Mouse (Mus musculus): ENCODE measurements around the gene Nup93. TPM values are rescaled to one million over a fixed set of nuclear protein-coding genes. Genes with fewer than 3 reads are reported as not detected.

Nup93 gene
- polyA plus RNA-seq, 1 experiment from 2014 or later = 18.2 TPM

GRCm38 (mm10) chr8:94192926-94193325, 21.4 kb upstream of the Nup93 start:
- Histone ChIP-seq H3K36me3 (replicated peaks; ENCODE audit: insufficient read depth, low read length) (no peaks in the 10 kb centered on the region), H3K9ac (replicated peaks) (no peak overlapping the region), H3K4me1 (ENCODE audit: insufficient read depth) (peaks cover 14% of the 10 kb centered on the region), H3K27me3 (ENCODE audit: insufficient read depth, low read length) (no peaks in the 10 kb centered on the region), H3K27ac (ENCODE audit: low read depth) (no peak overlapping the region), H3K4me2 (ENCODE audit: low read depth, low read length) (no peak overlapping the region), H3K4me3 (ENCODE audit: low read depth, low read length) (no peak overlapping the region), H3K9me3 (ENCODE audit: low read length) (no peaks in the 10 kb centered on the region)
- DNase-seq (no peak), ATAC-seq (no peak)
- TF ChIP-seq EP300 (IDR thresholded peaks at IDR 0.05; ENCODE audit: low read depth) (no peak), CTCF (IDR thresholded peaks at IDR 0.05; ENCODE audit: low read depth) (no peak)
- 75% methylated on average over 1 of the region's 1 CpGs for WGBS (ENCODE audit: insufficient replicate concordance)

GRCm38 (mm10) chr8:94194591-94195223, 19.7 kb upstream of the Nup93 start:
- no peaks in the 10 kb centered on the region for H3K27me3 ChIP-seq (ENCODE audit: insufficient read depth, low read length)
- H3K9me3 ChIP-seq (ENCODE audit: low read length) = no peaks in the 10 kb centered on the region
- peaks cover 14% of the 10 kb centered on the region for H3K4me1 ChIP-seq (ENCODE audit: insufficient read depth)
- TF ChIP-seq EP300 (IDR thresholded peaks at IDR 0.05; ENCODE audit: low read depth) (no peak), CTCF (IDR thresholded peaks at IDR 0.05; ENCODE audit: low read depth) (no peak)
- H3K9ac ChIP-seq (replicated peaks) = no peak overlapping the region
- DNase-seq = no peak
- no peak overlapping the region for H3K27ac ChIP-seq (ENCODE audit: low read depth)
- WGBS (ENCODE audit: insufficient replicate concordance) = 82% methylated on average over 7 of the region's 7 CpGs
- no peaks in the 10 kb centered on the region for H3K36me3 ChIP-seq (replicated peaks; ENCODE audit: insufficient read depth, low read length)
- H3K4me2 ChIP-seq (ENCODE audit: low read depth, low read length) = no peak overlapping the region
- no peak overlapping the region for H3K4me3 ChIP-seq (ENCODE audit: low read depth, low read length)
- ATAC-seq = no peak

GRCm38 (mm10) chr8:94199202-94199869, 15.0 kb upstream of the Nup93 start:
- peak; percentile 45; the same call in 1 of the 2 replicates for ATAC-seq
- Histone ChIP-seq H3K9me3 (ENCODE audit: low read length) (no peaks in the 10 kb centered on the region), H3K9ac (replicated peaks) (no peak overlapping the region), H3K27ac (ENCODE audit: low read depth) (no peak overlapping the region), H3K4me3 (ENCODE audit: low read depth, low read length) (no peak overlapping the region), H3K4me1 (ENCODE audit: insufficient read depth) (no peaks in the 10 kb centered on the region), H3K36me3 (replicated peaks; ENCODE audit: insufficient read depth, low read length) (no peaks in the 10 kb centered on the region), H3K27me3 (ENCODE audit: insufficient read depth, low read length) (no peaks in the 10 kb centered on the region), H3K4me2 (ENCODE audit: low read depth, low read length) (no peak overlapping the region)
- TF ChIP-seq EP300 (IDR thresholded peaks at IDR 0.05; ENCODE audit: low read depth) (no peak), CTCF (IDR thresholded peaks at IDR 0.05; ENCODE audit: low read depth) (peak; percentile 92)
- 45% methylated on average over 10 of the region's 10 CpGs for WGBS (ENCODE audit: insufficient replicate concordance)
- peak; percentile 74 for DNase-seq

GRCm38 (mm10) chr8:94204043-94204442, 10.3 kb upstream of the Nup93 start:
- no peak overlapping the region for H3K4me3 ChIP-seq (ENCODE audit: low read depth, low read length)
- no peaks in the 10 kb centered on the region for H3K27me3 ChIP-seq (ENCODE audit: insufficient read depth, low read length)
- H3K27ac ChIP-seq (ENCODE audit: low read depth) = no peak overlapping the region
- H3K36me3 ChIP-seq (replicated peaks; ENCODE audit: insufficient read depth, low read length) = no peaks in the 10 kb centered on the region
- TF ChIP-seq CTCF (IDR thresholded peaks at IDR 0.05; ENCODE audit: low read depth) (no peak), EP300 (IDR thresholded peaks at IDR 0.05; ENCODE audit: low read depth) (no peak)
- WGBS (ENCODE audit: insufficient replicate concordance) = 62% methylated on average over 3 of the region's 3 CpGs
- H3K4me1 ChIP-seq (ENCODE audit: insufficient read depth) = no peaks in the 10 kb centered on the region
- DNase-seq = no peak
- no peak overlapping the region for H3K9ac ChIP-seq (replicated peaks)
- no peaks in the 10 kb centered on the region for H3K9me3 ChIP-seq (ENCODE audit: low read length)
- H3K4me2 ChIP-seq (ENCODE audit: low read depth, low read length) = no peak overlapping the region
- no peak for ATAC-seq

- DNase-seq (peak; percentile 86), ATAC-seq (peak; percentile 91)
- Histone ChIP-seq H3K9me3 (ENCODE audit: low read length) (no peaks in the 10 kb centered on the region), H3K36me3 (replicated peaks; ENCODE audit: insufficient read depth, low read length) (no peaks in the 10 kb centered on the region), H3K27me3 (ENCODE audit: insufficient read depth, low read length) (no peaks in the 10 kb centered on the region), H3K4me1 (ENCODE audit: insufficient read depth) (no peaks in the 10 kb centered on the region), H3K27ac (ENCODE audit: low read depth) (no peak overlapping the region), H3K4me2 (ENCODE audit: low read depth, low read length) (no peak overlapping the region), H3K4me3 (ENCODE audit: low read depth, low read length) (no peak overlapping the region), H3K9ac (replicated peaks) (no peak overlapping the region)
- 20% methylated on average over 5 of the region's 5 CpGs for WGBS (ENCODE audit: insufficient replicate concordance)
- peak; percentile 96 for TF ChIP-seq CTCF (IDR thresholded peaks at IDR 0.05; ENCODE audit: low read depth)
- no peak for TF ChIP-seq EP300 (IDR thresholded peaks at IDR 0.05; ENCODE audit: low read depth)
Measured at GRCm38 (mm10) chr8:94205736-94206135, 8.6 kb upstream of the Nup93 start.

- Histone ChIP-seq H3K4me1 (ENCODE audit: insufficient read depth) (no peaks in the 10 kb centered on the region), H3K27ac (ENCODE audit: low read depth) (no peak overlapping the region), H3K9ac (replicated peaks) (no peak overlapping the region), H3K27me3 (ENCODE audit: insufficient read depth, low read length) (no peaks in the 10 kb centered on the region), H3K9me3 (ENCODE audit: low read length) (no peaks in the 10 kb centered on the region), H3K4me2 (ENCODE audit: low read depth, low read length) (no peak overlapping the region), H3K4me3 (ENCODE audit: low read depth, low read length) (no peak overlapping the region), H3K36me3 (replicated peaks; ENCODE audit: insufficient read depth, low read length) (no peaks in the 10 kb centered on the region)
- TF ChIP-seq CTCF (IDR thresholded peaks at IDR 0.05; ENCODE audit: low read depth) (no peak), EP300 (IDR thresholded peaks at IDR 0.05; ENCODE audit: low read depth) (no peak)
- ATAC-seq = no peak
- WGBS (ENCODE audit: insufficient replicate concordance) = 76% methylated on average over 8 of the region's 8 CpGs
- DNase-seq = no peak
Measured at GRCm38 (mm10) chr8:94206256-94206655, 8.1 kb upstream of the Nup93 start.
